Mouse (Mus musculus) ES-E14 (cell line): ENCODE measurements at regions not wholly inside any gene's neighbourhood (a gene's known extent, or its start where the extent isn't known, plus 50 kb on each side); places are given as distances from the start of the nearest gene placed in this dataset.

ENCODE experiments used
- DNase-seq: peaks from one replicate; pipeline ENCODE4 v3.0.0-alpha.2; 2013; ENCODE audit warnings: low read depth, low spot score
- H3K27ac ChIP-seq: 2 replicates; pipeline ENCODE4 v1.5.1; 2012; ENCODE audit warnings: low read depth, mild to moderate bottlenecking, low read length, moderate library complexity, mixed read lengths; ENCODE audit not compliant: poor library complexity, insufficient read depth, severe bottlenecking
- H3K36me3 ChIP-seq: 2 replicates; pipeline ENCODE4 v1.6.1; 2012; ENCODE audit warnings: mild to moderate bottlenecking, low read length, moderate library complexity, mixed read lengths; ENCODE audit not compliant: control insufficient read depth, poor library complexity, insufficient read depth, severe bottlenecking
- H3K4me1 ChIP-seq, 2 experiments: fragments of 150-350 bp in 1 of 2; sonication (generic) in 1 of 2; 2 replicates each; pipeline ENCODE4 v1.6.1; 2012; ENCODE audit warnings: low read length in 2 of 2, mild to moderate bottlenecking in 1 of 2, mixed read lengths in 1 of 2; ENCODE audit not compliant: control insufficient read depth in 2 of 2, insufficient read depth in 2 of 2, poor library complexity in 1 of 2
- H3K4me3 ChIP-seq, 2 experiments: fragments of 150-350 bp in 1 of 2; sonication (generic) in 1 of 2; 2 replicates each; pipeline ENCODE4 v1.5.1; 2012; ENCODE audit warnings: low read length in 2 of 2, low read depth in 1 of 2, mild to moderate bottlenecking in 1 of 2, mixed read lengths in 1 of 2; ENCODE audit not compliant: insufficient read depth in 1 of 2, poor library complexity in 1 of 2, severe bottlenecking in 1 of 2
- H3K9ac ChIP-seq: 2 replicates; pipeline ENCODE4 v1.6.1; 2012; ENCODE audit warnings: low read depth, mild to moderate bottlenecking, low read length, mixed read lengths; ENCODE audit not compliant: poor library complexity, insufficient read depth, severe bottlenecking
- H3K9me3 ChIP-seq: fragments of 150-350 bp; sonication (generic); 2 replicates; pipeline ENCODE4 v1.6.1; 2012; ENCODE audit warnings: low read depth, mild to moderate bottlenecking, low read length; ENCODE audit not compliant: control insufficient read depth, insufficient read depth
- CHD2 ChIP-seq: IDR thresholded peaks from 2 replicates; pipeline ENCODE4 v1.6.1; 2014; ENCODE audit warnings: mild to moderate bottlenecking, low read depth, low read length, inconsistent platforms
- HCFC1 ChIP-seq: IDR thresholded peaks from 2 replicates; pipeline ENCODE4 v1.6.1; 2012; ENCODE audit warnings: low read length, inconsistent platforms, borderline replicate concordance; ENCODE audit not compliant: insufficient read depth
- MAFK ChIP-seq: IDR thresholded peaks from 2 replicates; pipeline ENCODE4 v1.6.1; 2014; ENCODE audit warnings: mild to moderate bottlenecking, low read depth, low read length, inconsistent platforms; ENCODE audit not compliant: insufficient read depth
- ZC3H11A ChIP-seq: IDR thresholded peaks from 2 replicates; pipeline ENCODE4 v1.6.1; 2012; ENCODE audit warnings: low read depth, mild to moderate bottlenecking, inconsistent platforms, low read length, borderline replicate concordance
- ZNF384 ChIP-seq: IDR thresholded peaks from 2 replicates; pipeline ENCODE4 v1.6.1; 2012; ENCODE audit warnings: low read depth, low read length, inconsistent platforms
- in situ Hi-C, 2 experiments: fragments of 600-800 bp; cut with MboI; formaldehyde crosslinking; loops; one replicate each; pipeline ENCODE4 v1.15.1; 2025; ENCODE audit warnings: low sequenced_read_pairs in 2 of 2, inconsistent platforms in 1 of 2; ENCODE audit not compliant: unreplicated experiment in 2 of 2

- Histone ChIP-seq H3K9ac (no peak overlapping the region), H3K9me3 (no peaks in the 10 kb centered on the region), H3K4me3 (no peak overlapping the region), H3K36me3 (no peaks in the 10 kb centered on the region), H3K27ac (no peak overlapping the region), H3K4me1 (no peaks in the 10 kb centered on the region)
- no peak for TF ChIP-seq MAFK
- TF ChIP-seq CHD2, result no peak
- TF ChIP-seq HCFC1, result no peak
- TF ChIP-seq ZNF384, result no peak
- no peak for TF ChIP-seq ZC3H11A
- in situ Hi-C loops, result no loop called here
- DNase-seq, result no peak
Measured at GRCm38 (mm10) chr17:52150496-52150895, 317.4 kb upstream of the Satb1 start.

GRCm38 (mm10) chr17:52149834-52150233, 316.7 kb upstream of the Satb1 start:
- no peak for DNase-seq
- no peak for TF ChIP-seq MAFK
- TF ChIP-seq ZC3H11A, result no peak
- no peak for TF ChIP-seq HCFC1
- no peak for TF ChIP-seq CHD2
- TF ChIP-seq ZNF384, result no peak
- H3K4me3 ChIP-seq, result no peak overlapping the region
- no peak overlapping the region for H3K27ac ChIP-seq
- in situ Hi-C loops, result no loop called here
- no peaks in the 10 kb centered on the region for H3K4me1 ChIP-seq
- no peaks in the 10 kb centered on the region for H3K9me3 ChIP-seq
- no peak overlapping the region for H3K9ac ChIP-seq
- H3K36me3 ChIP-seq, result no peaks in the 10 kb centered on the region

- no peak for DNase-seq
- H3K4me1 ChIP-seq, result no peaks in the 10 kb centered on the region
- H3K27ac ChIP-seq, result no peak overlapping the region
- no peak overlapping the region for H3K4me3 ChIP-seq
- H3K36me3 ChIP-seq, result no peaks in the 10 kb centered on the region
- H3K9ac ChIP-seq, result no peak overlapping the region
- TF ChIP-seq ZC3H11A (no peak), HCFC1 (no peak), CHD2 (no peak), MAFK (no peak), ZNF384 (no peak)
- H3K9me3 ChIP-seq, result no peaks in the 10 kb centered on the region
- in situ Hi-C loops, result no loop called here
Measured at GRCm38 (mm10) chr17:52149068-52149467, 316.0 kb upstream of the Satb1 start.

GRCm38 (mm10) chr17:52103891-52104290, 270.8 kb upstream of the Satb1 start:
- TF ChIP-seq ZNF384, result no peak
- TF ChIP-seq CHD2, result no peak
- TF ChIP-seq HCFC1, result no peak
- no peak for TF ChIP-seq MAFK
- TF ChIP-seq ZC3H11A, result no peak
- no peak for DNase-seq
- in situ Hi-C loops, result no loop called here
- H3K4me1 ChIP-seq, result no peaks in the 10 kb centered on the region
- H3K4me3 ChIP-seq, result no peak overlapping the region
- H3K27ac ChIP-seq, result no peak overlapping the region
- H3K36me3 ChIP-seq, result no peaks in the 10 kb centered on the region
- H3K9ac ChIP-seq, result no peak overlapping the region
- H3K9me3 ChIP-seq, result no peaks in the 10 kb centered on the region

- Histone ChIP-seq H3K4me3 (no peak overlapping the region), H3K4me1 (no peaks in the 10 kb centered on the region), H3K9me3 (no peaks in the 10 kb centered on the region), H3K36me3 (no peaks in the 10 kb centered on the region), H3K27ac (no peak overlapping the region), H3K9ac (no peak overlapping the region)
- in situ Hi-C loops, result no loop called here
- TF ChIP-seq MAFK (no peak), ZC3H11A (no peak), HCFC1 (no peak), ZNF384 (no peak), CHD2 (no peak)
- DNase-seq, result no peak
Measured at GRCm38 (mm10) chr17:52085834-52086233, 252.7 kb upstream of the Satb1 start.
